Mouse (Mus musculus) hindlimb bud, embryonic 11.5 days (tissue): Measurements from ENCODE around the gene Olfr235.
"Not testable (repeated sequence)": the region's sequence is repeated elsewhere in the genome, so short reads cannot be mapped to it uniquely, and the experiment has no call there.

ENCODE experiments used
- DNase-seq: peaks from one replicate; pipeline ENCODE4 v3.0.0-alpha.2; 2012; ENCODE audit warnings: low read depth, low spot score; ENCODE audit errors: extremely low spot score

Olfr235 gene

GRCm38 (mm10) chr19:12260732-12261131 is at the start of gene Olfr235:
TSS of gene Olfr235 (plus strand) at chr19:12261032.
- DNase-seq: no peak

DNA sequence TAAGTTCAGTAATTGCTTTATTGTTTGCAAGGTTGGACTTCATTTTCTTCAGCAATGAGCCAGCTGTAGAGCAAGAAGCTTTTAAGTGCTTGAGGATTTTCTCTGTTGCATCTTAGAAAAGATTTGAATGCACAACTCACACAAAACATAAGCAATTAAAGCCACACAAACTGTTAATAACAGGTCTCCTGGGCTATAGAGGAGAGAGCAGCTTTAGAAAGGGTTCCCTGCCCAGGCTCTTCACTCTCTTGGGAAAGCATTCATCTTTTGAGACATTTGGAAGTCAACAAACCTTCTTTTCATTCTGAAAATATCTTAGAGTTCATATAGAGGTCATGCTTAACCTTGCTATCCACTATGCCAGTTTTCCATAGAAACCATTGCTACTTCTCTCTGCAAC is 28.3 kb upstream of the Olfr235 start, which contains the start of gene Olfr1432:
Gene Olfr1432 (minus strand): TSS at position 101 of the 400 bp plus-strand sequence.
- not testable (repeated sequence) for DNase-seq

DNA sequence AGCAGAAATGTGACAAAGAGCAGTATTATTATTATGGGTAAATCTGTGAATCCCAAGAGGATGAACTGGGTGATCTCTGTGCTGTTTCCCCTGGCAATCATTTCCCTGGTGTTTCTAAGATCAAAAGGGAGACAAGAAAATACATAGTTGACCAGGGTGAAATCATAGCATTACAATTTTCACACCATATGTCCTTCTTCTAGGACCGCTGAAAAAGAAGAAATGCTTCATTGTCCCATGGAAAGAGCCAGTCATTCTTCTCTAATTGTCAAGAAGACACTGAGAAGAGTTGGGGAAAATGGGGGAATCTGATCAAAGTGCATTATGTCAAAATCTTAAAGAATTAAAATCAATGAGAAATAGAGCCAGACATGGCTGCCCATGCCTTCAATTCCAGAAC is 19.3 kb upstream of the Olfr235 start, which contains the start of gene Olfr262:
Gene Olfr262 (minus strand): TSS at position 101 of the 400 bp plus-strand sequence.
- DNase-seq: no peak

DNA sequence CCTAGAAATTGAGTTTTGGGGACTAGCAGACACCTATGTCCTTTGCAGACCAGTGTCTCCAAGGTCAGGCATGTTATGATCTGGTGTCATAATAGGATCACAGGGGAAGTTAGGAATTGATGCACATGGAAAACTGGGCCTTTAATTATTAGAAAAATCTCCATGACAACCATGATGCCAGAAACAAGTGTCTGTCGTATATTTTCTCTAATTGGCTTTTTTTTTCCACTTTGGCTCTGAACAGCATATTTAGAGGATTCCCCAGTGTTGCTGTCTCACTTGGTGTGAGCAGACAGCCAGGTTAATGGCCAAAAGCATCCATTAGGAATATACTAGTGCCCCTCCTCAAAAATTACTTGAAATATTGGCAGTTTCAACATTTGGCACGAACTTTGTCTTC is 18.7 kb downstream of the Olfr235 start, which contains the start of gene Olfr1434:
Gene Olfr1434 (plus strand): TSS at position 301 of the 400 bp plus-strand sequence.
- DNase-seq: no peak

DNA sequence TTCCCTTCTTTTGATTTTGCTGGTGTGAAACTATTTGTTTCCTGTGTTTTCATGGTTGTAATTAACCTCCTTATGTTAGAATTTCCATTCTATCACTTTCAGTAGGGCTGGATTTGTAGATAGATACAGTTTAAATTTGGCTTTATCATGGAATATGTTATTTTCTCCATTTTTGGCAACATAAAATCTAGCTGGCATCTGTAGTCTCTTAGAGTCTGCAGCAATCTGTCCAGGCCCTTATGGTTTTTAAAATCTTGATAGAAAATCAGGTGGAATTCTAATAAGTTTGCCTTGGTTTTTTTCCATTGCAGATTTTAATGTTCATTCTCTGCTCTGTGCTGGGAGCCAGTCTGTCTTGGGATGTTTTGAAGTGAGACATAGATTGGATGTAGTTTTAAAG is 32.1 kb downstream of the Olfr235 start:
- DNase-seq: no peak

DNA sequence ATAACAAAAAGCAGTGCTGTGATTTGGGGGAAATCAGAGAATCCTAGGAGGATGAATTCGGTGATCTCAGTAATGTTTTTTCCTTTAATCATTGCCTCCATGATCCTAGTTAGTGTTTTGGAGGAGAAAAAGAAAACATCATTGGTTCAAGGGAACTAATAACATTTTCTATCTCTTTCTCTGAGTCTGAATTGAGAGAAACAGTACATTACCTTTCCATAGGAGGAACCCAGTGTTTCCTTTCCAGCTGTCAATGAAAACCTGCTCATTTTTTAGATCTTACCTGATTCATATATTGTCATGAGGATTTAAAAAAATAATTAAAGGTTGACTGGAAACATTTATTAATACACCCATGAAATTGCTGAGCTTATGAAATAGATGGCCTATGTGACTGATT is 38.2 kb downstream of the Olfr235 start, which contains the start of gene Olfr1436:
Gene Olfr1436 (minus strand): TSS at position 101 of the 400 bp plus-strand sequence.
- DNase-seq: not testable (repeated sequence)
